Mouse (Mus musculus) neural tube, embryonic 11.5 days (tissue): ENCODE measurements at regions not wholly inside any gene's neighbourhood (a gene's known extent, or its start where the extent isn't known, plus 50 kb on each side); places are given as distances from the start of the nearest gene placed in this dataset.

Source experiments
- ATAC-seq: fragments of 200-750 bp; cut with Nextera tagmentation; 2 replicates; pipeline ENCODE4 v1.8.0; 2017; ENCODE audit warnings: moderate number of reproducible peaks, mild to moderate bottlenecking, moderate TSS enrichment, moderate library complexity; ENCODE audit not compliant: insufficient read depth, low FRiP score, low TSS enrichment
- DNase-seq: peaks from one replicate; pipeline ENCODE4 v3.0.0-alpha.2; 2015; ENCODE audit warnings: low spot score
- H3K27ac ChIP-seq: fragments of 300-500 bp; sonication (generic); 2 replicates; pipeline ENCODE4 v1.5.1; 2014; ENCODE audit warnings: low read depth, mild to moderate bottlenecking, low read length
- H3K27me3 ChIP-seq: fragments of 300-500 bp; sonication (generic); 2 replicates; pipeline ENCODE4 v1.6.1; 2014; ENCODE audit warnings: mild to moderate bottlenecking, low read length, mixed read lengths; ENCODE audit not compliant: control insufficient read depth, insufficient read depth
- H3K36me3 ChIP-seq: fragments of 300-500 bp; sonication (generic); 2 replicates; pipeline ENCODE4 v1.6.1; 2014; ENCODE audit warnings: mild to moderate bottlenecking, low read length, moderate library complexity, mixed read lengths; ENCODE audit not compliant: control insufficient read depth, insufficient read depth
- H3K4me1 ChIP-seq: fragments of 300-500 bp; sonication (generic); 2 replicates; pipeline ENCODE4 v1.6.1; 2014; ENCODE audit warnings: low read length, mixed read lengths; ENCODE audit not compliant: control insufficient read depth, insufficient read depth
- H3K4me2 ChIP-seq: fragments of 300-500 bp; sonication (generic); 2 replicates; pipeline ENCODE4 v1.6.1; 2014; ENCODE audit warnings: low read depth, mild to moderate bottlenecking, moderate library complexity
- H3K4me3 ChIP-seq: fragments of 300-500 bp; sonication (generic); 2 replicates; pipeline ENCODE4 v1.5.1; 2014; ENCODE audit warnings: low read depth, low read length
- H3K9ac ChIP-seq: fragments of 300-500 bp; sonication (generic); 2 replicates; pipeline ENCODE4 v1.6.1; 2014; ENCODE audit warnings: mild to moderate bottlenecking, low read length
- H3K9me3 ChIP-seq: fragments of 300-500 bp; sonication (generic); 2 replicates; pipeline ENCODE4 v1.6.1; 2016; ENCODE audit warnings: low read length; ENCODE audit not compliant: control insufficient read depth
- WGBS: fragments of 180-500 bp; shearing (Covaris S2); extraction: QIAGEN DNeasy Blood & Tissue Kit; methylation state at CpG from one replicate; pipeline ENCODE4 v1.1.7; 2014; 5-methylcytosine and 5-hydroxymethylcytosine counted together

GRCm38 (mm10) chr4:142362071-142362470 is 122.9 kb upstream of the Kazn start:
- no peak for DNase-seq
- ATAC-seq = no peak

GRCm38 (mm10) chr4:142358866-142359265 is 119.7 kb upstream of the Kazn start:
- WGBS = 57% methylated on average over 13 of the region's 13 CpGs
- no peak for ATAC-seq
- no peak overlapping the region for H3K27ac ChIP-seq
- H3K4me3 ChIP-seq = no peak overlapping the region
- no peaks in the 10 kb centered on the region for H3K4me1 ChIP-seq
- no peak overlapping the region for H3K4me2 ChIP-seq
- no peak overlapping the region for H3K9ac ChIP-seq
- H3K27me3 ChIP-seq = no peaks in the 10 kb centered on the region
- no peaks in the 10 kb centered on the region for H3K36me3 ChIP-seq
- DNase-seq = no peak
- no peaks in the 10 kb centered on the region for H3K9me3 ChIP-seq

More at GRCm38 (mm10) chr4:142362071-142362470, 122.9 kb upstream of the Kazn start:
- Histone ChIP-seq H3K27ac (no peak overlapping the region), H3K4me1 (no peaks in the 10 kb centered on the region), H3K4me2 (no peak overlapping the region), H3K36me3 (no peaks in the 10 kb centered on the region), H3K9me3 (peaks cover 2% of the 10 kb centered on the region; the same call in 1 of the 2 replicates), H3K4me3 (no peak overlapping the region), H3K9ac (no peak overlapping the region), H3K27me3 (no peaks in the 10 kb centered on the region)
- WGBS = 45% methylated on average over 5 of the region's 5 CpGs

GRCm38 (mm10) chr4:142355387-142355786 is 116.2 kb upstream of the Kazn start:
- DNase-seq = no peak
- 83% methylated on average over 8 of the region's 8 CpGs for WGBS
- no peak for ATAC-seq
- no peak overlapping the region for H3K4me3 ChIP-seq
- H3K4me2 ChIP-seq = no peak overlapping the region
- H3K36me3 ChIP-seq = no peaks in the 10 kb centered on the region
- H3K27me3 ChIP-seq = no peaks in the 10 kb centered on the region
- H3K9me3 ChIP-seq = no peaks in the 10 kb centered on the region
- H3K4me1 ChIP-seq = no peaks in the 10 kb centered on the region
- H3K9ac ChIP-seq = no peak overlapping the region
- no peak overlapping the region for H3K27ac ChIP-seq

GRCm38 (mm10) chr4:142353526-142353925 is 114.3 kb upstream of the Kazn start:
- Histone ChIP-seq H3K4me2 (no peak overlapping the region), H3K4me1 (no peaks in the 10 kb centered on the region), H3K36me3 (no peaks in the 10 kb centered on the region), H3K27ac (no peak overlapping the region), H3K9me3 (no peaks in the 10 kb centered on the region), H3K9ac (no peak overlapping the region), H3K27me3 (no peaks in the 10 kb centered on the region), H3K4me3 (no peak overlapping the region)
- DNase-seq (no peak), ATAC-seq (no peak)
- WGBS = 80% methylated on average over 7 of the region's 7 CpGs

- Histone ChIP-seq H3K27me3 (no peaks in the 10 kb centered on the region), H3K4me1 (no peaks in the 10 kb centered on the region), H3K27ac (no peak overlapping the region), H3K36me3 (no peaks in the 10 kb centered on the region), H3K4me3 (no peak overlapping the region), H3K9me3 (no peaks in the 10 kb centered on the region), H3K9ac (no peak overlapping the region), H3K4me2 (no peak overlapping the region)
- DNase-seq = no peak
- ATAC-seq = no peak
- WGBS = 84% methylated on average over 3 of the region's 3 CpGs
Observed at GRCm38 (mm10) chr4:142351831-142352230, 112.6 kb upstream of the Kazn start.

GRCm38 (mm10) chr4:142350986-142351385 is 111.8 kb upstream of the Kazn start:
- DNase-seq (no peak), ATAC-seq (no peak)
- Histone ChIP-seq H3K4me1 (no peaks in the 10 kb centered on the region), H3K9me3 (no peaks in the 10 kb centered on the region), H3K27ac (no peak overlapping the region), H3K36me3 (no peaks in the 10 kb centered on the region), H3K27me3 (no peaks in the 10 kb centered on the region), H3K4me3 (no peak overlapping the region), H3K9ac (no peak overlapping the region), H3K4me2 (no peak overlapping the region)
- 95% methylated on average over 8 of the region's 8 CpGs for WGBS

- DNase-seq (no peak), ATAC-seq (no peak)
- H3K27ac ChIP-seq = no peak overlapping the region
- H3K4me1 ChIP-seq = no peaks in the 10 kb centered on the region
- no peaks in the 10 kb centered on the region for H3K9me3 ChIP-seq
- no peak overlapping the region for H3K4me2 ChIP-seq
- H3K27me3 ChIP-seq = no peaks in the 10 kb centered on the region
- H3K4me3 ChIP-seq = no peak overlapping the region
- H3K36me3 ChIP-seq = no peaks in the 10 kb centered on the region
- H3K9ac ChIP-seq = no peak overlapping the region
- 49% methylated on average over 6 of the region's 6 CpGs for WGBS
Observed at GRCm38 (mm10) chr4:142348910-142349309, 109.7 kb upstream of the Kazn start.

GRCm38 (mm10) chr4:142342482-142343206 is 103.4 kb upstream of the Kazn start:
- Histone ChIP-seq H3K4me2 (no peak overlapping the region), H3K9ac (no peak overlapping the region), H3K4me1 (peaks cover 11% of the 10 kb centered on the region), H3K36me3 (no peaks in the 10 kb centered on the region), H3K9me3 (no peaks in the 10 kb centered on the region), H3K27ac (no peak overlapping the region), H3K27me3 (no peaks in the 10 kb centered on the region), H3K4me3 (no peak overlapping the region)
- ATAC-seq (no peak), DNase-seq (no peak)
- 75% methylated on average over 19 of the region's 19 CpGs for WGBS

- Histone ChIP-seq H3K36me3 (no peaks in the 10 kb centered on the region), H3K4me2 (no peak overlapping the region), H3K9me3 (no peaks in the 10 kb centered on the region), H3K27me3 (no peaks in the 10 kb centered on the region), H3K4me1 (peaks cover 11% of the 10 kb centered on the region), H3K27ac (no peak overlapping the region), H3K4me3 (no peak overlapping the region), H3K9ac (no peak overlapping the region)
- ATAC-seq (peak; percentile 49; the same call in 1 of the 2 replicates), DNase-seq (no peak)
- 72% methylated on average over 4 of the region's 4 CpGs for WGBS
Observed at GRCm38 (mm10) chr4:142341305-142341704, 102.1 kb upstream of the Kazn start.
